Mouse (Mus musculus) embryonic stem cell, embryonic (primary cell): ENCODE measurements around the gene Nmnat2.

ENCODE experiments used
- CTCF ChIA-PET, 4 experiments: fragments of 300-600 bp in 2 of 4; fragments of 350-600 bp in 2 of 4; sonication (Branson Sonifier 250); formaldehyde crosslinking; loops; one replicate each; lab custom pipeline; 2022; ENCODE audit warnings: inconsistent platforms in 2 of 4; lab: Charles Lee
- POLR2A ChIA-PET, 4 experiments: fragments of 300-600 bp in 2 of 4; fragments of 350-600 bp in 2 of 4; sonication (Branson Sonifier 250); formaldehyde crosslinking; loops; one replicate each; lab custom pipeline; 2022; ENCODE audit warnings: antibody characterized with exemption in 4 of 4, inconsistent platforms in 1 of 4; lab: Charles Lee

Gene Nmnat2

GRCm38 (mm10) chr1:153128780-153129179 is 174.0 kb downstream of the Nmnat2 start:
- CTCF ChIA-PET, result interaction anchor here in 2 of 4 experiments (0.6 kb wide), 2 partner anchors 124 to 204 kb away, joined by 3 read pairs; partner anchors contain the start of gene Lamc1 (in 1 of the 2)
- POLR2A ChIA-PET, result interaction anchor here in 3 of 4 experiments (0.8 to 3.1 kb wide), 8 partner anchors 8 to 163 kb away, joined by 3 to 25 read pairs (median 4); no protein-coding TSS in a partner anchor

- CTCF ChIA-PET, result interaction anchor here in 1 of 4 experiments (0.8 kb wide), 1 partner anchor 90 kb away, joined by 3 read pairs; no protein-coding TSS in a partner anchor
These were observed 175.4 kb downstream of the Nmnat2 start for GRCm38 (mm10) chr1:153129992-153130713.

GRCm38 (mm10) chr1:153133865-153134781 is 179.3 kb downstream of the Nmnat2 start:
- ChIA-PET CTCF (interaction anchor here in 2 of 4 experiments (1.6 to 2.0 kb wide), 2 partner anchors 33 kb away, joined by 4 to 5 read pairs; no protein-coding TSS in a partner anchor), POLR2A (interaction anchor here in 2 of 4 experiments (0.7 to 1.5 kb wide), 7 partner anchors 9 to 123 kb away, joined by 3 to 6 read pairs (median 3); no protein-coding TSS in a partner anchor)

More at GRCm38 (mm10) chr1:153129992-153130713, 175.4 kb downstream of the Nmnat2 start:
- POLR2A ChIA-PET, result interaction anchor here in 3 of 4 experiments (0.6 to 1.5 kb wide), 9 partner anchors 9 to 337 kb away, joined by 3 to 6 read pairs (median 3); no protein-coding TSS in a partner anchor

GRCm38 (mm10) chr1:153136647-153137046 is 181.9 kb downstream of the Nmnat2 start:
- ChIA-PET CTCF (interaction anchor here in 1 of 4 experiments (0.6 kb wide), 1 partner anchor 80 kb away, joined by 3 read pairs; no protein-coding TSS in a partner anchor), POLR2A (interaction anchor here in 2 of 4 experiments (0.7 to 1.8 kb wide), 3 partner anchors 12 to 46 kb away, joined by 3 to 6 read pairs (median 3); no protein-coding TSS in a partner anchor)

GRCm38 (mm10) chr1:153138486-153138885 is 183.7 kb downstream of the Nmnat2 start:
- POLR2A ChIA-PET, result interaction anchor here in 1 of 4 experiments (1.2 to 1.4 kb wide), 2 partner anchors 10 to 248 kb away, joined by 3 read pairs; no protein-coding TSS in a partner anchor
- CTCF ChIA-PET, result no interaction called here

GRCm38 (mm10) chr1:153139635-153140034 is 184.8 kb downstream of the Nmnat2 start:
- ChIA-PET POLR2A (interaction anchor here in 3 of 4 experiments (0.6 to 2.1 kb wide), 4 partner anchors 10 to 886 kb away, joined by 3 to 7 read pairs (median 3); no protein-coding TSS in a partner anchor), CTCF (interaction anchor here in 1 of 4 experiments (0.6 kb wide), 1 partner anchor 1502 kb away, joined by 5 read pairs; no protein-coding TSS in a partner anchor)

- ChIA-PET POLR2A (interaction anchor here in 3 of 4 experiments (0.6 to 2.1 kb wide), 8 partner anchors 9 to 887 kb away, joined by 3 to 7 read pairs (median 3); no protein-coding TSS in a partner anchor), CTCF (interaction anchor here in 1 of 4 experiments (0.6 kb wide), 1 partner anchor 1503 kb away, joined by 5 read pairs; no protein-coding TSS in a partner anchor)
These were observed 185.5 kb downstream of the Nmnat2 start for GRCm38 (mm10) chr1:153140265-153140664.

GRCm38 (mm10) chr1:153140747-153141228 is 186.0 kb downstream of the Nmnat2 start:
- ChIA-PET POLR2A (interaction anchor here (0.6 to 2.1 kb wide), 15 partner anchors 9 to 607 kb away, joined by 3 to 7 read pairs (median 5); no protein-coding TSS in a partner anchor), CTCF (interaction anchor here in 1 of 4 experiments (0.6 kb wide), 2 partner anchors 55 to 73 kb away, joined by 4 read pairs; no protein-coding TSS in a partner anchor)

- POLR2A ChIA-PET, result interaction anchor here in 1 of 4 experiments (2.3 kb wide), 1 partner anchor 10 kb away, joined by 6 read pairs; no protein-coding TSS in a partner anchor
- CTCF ChIA-PET, result interaction anchor here in 1 of 4 experiments (0.6 kb wide), 1 partner anchor 30 kb away, joined by 4 read pairs; no protein-coding TSS in a partner anchor
These were observed 189.2 kb downstream of the Nmnat2 start for GRCm38 (mm10) chr1:153144021-153144420.

- ChIA-PET CTCF (interaction anchor here in 1 of 4 experiments (0.5 kb wide), 1 partner anchor 469 kb away, joined by 3 read pairs; no protein-coding TSS in a partner anchor), POLR2A (interaction anchor here in 1 of 4 experiments (1.1 to 1.3 kb wide), 3 partner anchors 18 to 313 kb away, joined by 3 read pairs; no protein-coding TSS in a partner anchor)
These were observed 191.0 kb downstream of the Nmnat2 start for GRCm38 (mm10) chr1:153145791-153146190.

GRCm38 (mm10) chr1:153152594-153152993 is 197.8 kb downstream of the Nmnat2 start:
- POLR2A ChIA-PET, result interaction anchor here in 1 of 4 experiments (1.7 to 2.1 kb wide), 3 partner anchors 16 to 261 kb away, joined by 4 to 6 read pairs (median 4); no protein-coding TSS in a partner anchor
- CTCF ChIA-PET, result no interaction called here

GRCm38 (mm10) chr1:153153619-153154137 is 198.9 kb downstream of the Nmnat2 start:
- POLR2A ChIA-PET, result interaction anchor here (0.6 to 2.1 kb wide), 16 partner anchors 9 to 524 kb away, joined by 3 to 7 read pairs (median 4); no protein-coding TSS in a partner anchor
- CTCF ChIA-PET, result interaction anchor here in 2 of 4 experiments (0.6 to 1.0 kb wide), 3 partner anchors 11 to 52 kb away, joined by 3 to 7 read pairs (median 4); no protein-coding TSS in a partner anchor

GRCm38 (mm10) chr1:153155364-153155763 is 200.6 kb downstream of the Nmnat2 start:
- CTCF ChIA-PET, result interaction anchor here in 2 of 4 experiments (0.5 to 0.6 kb wide), 2 partner anchors 81 to 403 kb away, joined by 4 read pairs; no protein-coding TSS in a partner anchor
- POLR2A ChIA-PET, result no interaction called here

- CTCF ChIA-PET, result interaction anchor here in 1 of 4 experiments (0.5 kb wide), 1 partner anchor 122 kb away, joined by 3 read pairs; no protein-coding TSS in a partner anchor
- POLR2A ChIA-PET, result interaction anchor here in 2 of 4 experiments (0.6 to 1.4 kb wide), 3 partner anchors 12 to 48 kb away, joined by 3 to 4 read pairs (median 3); no protein-coding TSS in a partner anchor
These were observed 202.3 kb downstream of the Nmnat2 start for GRCm38 (mm10) chr1:153157021-153157623.

- ChIA-PET POLR2A (no interaction called here), CTCF (no interaction called here)
These were observed 204.3 kb downstream of the Nmnat2 start for GRCm38 (mm10) chr1:153159137-153159536.

- CTCF ChIA-PET, result interaction anchor here in 1 of 4 experiments (0.7 kb wide), 2 partner anchors 330 to 583 kb away, joined by 3 to 7 read pairs; no protein-coding TSS in a partner anchor
- POLR2A ChIA-PET, result interaction anchor here in 1 of 4 experiments (0.7 to 1.6 kb wide), 4 partner anchors 9 to 30 kb away, joined by 3 to 4 read pairs (median 3); no protein-coding TSS in a partner anchor
These were observed 209.0 kb downstream of the Nmnat2 start for GRCm38 (mm10) chr1:153163831-153164230.
